Mouse (Mus musculus): ENCODE data around the gene Ncaph. TPM values are rescaled to one million over a fixed set of nuclear protein-coding genes. Genes with fewer than 3 reads are reported as not detected.

Gene Ncaph
- total and polyA plus RNA-seq, 3 experiments = 37.5 to 49.4 TPM; not detected in 1

- peak; percentile 30 for DNase-seq (ENCODE audit: low read depth, low spot score)
- TF ChIP-seq GATA1 (IDR thresholded peaks at IDR 0.05; ENCODE audit: low read depth, low read length) (peak; percentile 32; the same call in 1 of the 2 replicates), RAD21 (IDR thresholded peaks at IDR 0.05; ENCODE audit: low read depth, low read length) (no peak)
- H3K36me3 ChIP-seq (ENCODE audit: control insufficient read depth in 1 of 2, insufficient read depth in 2 of 2, low read length in 2 of 2) = peaks cover 0 to 8% of the 10 kb centered on the region in 2 experiments; a peak in 2 of 4 replicates
- H3K27ac ChIP-seq (ENCODE audit: control insufficient read depth, low read depth, low read length) = no peak overlapping the region
- peak overlapping the region; percentile 58 to 63 for H3K4me3 ChIP-seq (ENCODE audit: control insufficient read depth in 1 of 2, insufficient read depth in 1 of 2, low read depth in 2 of 2, low read length in 2 of 2)
- H3K9me3 ChIP-seq (replicated peaks; ENCODE audit: insufficient read depth, low read length) = no peaks in the 10 kb centered on the region
- no peaks in the 10 kb centered on the region; the same call in 1 of the 2 replicates for H3K79me2 ChIP-seq (ENCODE audit: control insufficient read depth, insufficient read depth, low read length, poor library complexity)
- H3K9ac ChIP-seq (ENCODE audit: control insufficient read depth, low read depth, low read length, poor library complexity, severe bottlenecking) = peak overlapping the region; percentile 71
- H3K4me1 ChIP-seq (ENCODE audit: control insufficient read depth in 1 of 2, insufficient read depth in 2 of 2, low read length in 2 of 2) = peaks cover 0 to 7% of the 10 kb centered on the region in 2 experiments; a peak in 2 of 4 replicates
- no peaks in the 10 kb centered on the region for H3K27me3 ChIP-seq (ENCODE audit: control insufficient read depth in 1 of 2, insufficient read depth in 2 of 2, low read length in 2 of 2)
These were observed 62.9 kb downstream of the Ncaph start for GRCm38 (mm10) chr2:127070879-127071278.

- no peaks in the 10 kb centered on the region; the same call in 1 of the 2 replicates for H3K79me2 ChIP-seq (ENCODE audit: control insufficient read depth, insufficient read depth, low read length, poor library complexity)
- peaks cover 0 to 8% of the 10 kb centered on the region in 2 experiments; a peak in 2 of 4 replicates for H3K36me3 ChIP-seq (ENCODE audit: control insufficient read depth in 1 of 2, insufficient read depth in 2 of 2, low read length in 2 of 2)
- no peaks in the 10 kb centered on the region for H3K27me3 ChIP-seq (ENCODE audit: control insufficient read depth in 1 of 2, insufficient read depth in 2 of 2, low read length in 2 of 2)
- peak within 1 kb of the TSS; percentile 76 for H3K27ac ChIP-seq (ENCODE audit: control insufficient read depth, low read depth, low read length)
- H3K4me3 ChIP-seq (ENCODE audit: control insufficient read depth in 1 of 2, insufficient read depth in 1 of 2, low read depth in 2 of 2, low read length in 2 of 2) = peak within 1 kb of the TSS; percentile 58 to 72
- peak; percentile 97 for DNase-seq (ENCODE audit: low read depth, low spot score)
- no peaks in the 10 kb centered on the region for H3K9me3 ChIP-seq (replicated peaks; ENCODE audit: insufficient read depth, low read length)
- H3K9ac ChIP-seq (ENCODE audit: control insufficient read depth, low read depth, low read length, poor library complexity, severe bottlenecking) = peak within 1 kb of the TSS; percentile 79
- peaks cover 0 to 7% of the 10 kb centered on the region in 2 experiments; a peak in 2 of 4 replicates for H3K4me1 ChIP-seq (ENCODE audit: control insufficient read depth in 1 of 2, insufficient read depth in 2 of 2, low read length in 2 of 2)
- no peak for TF ChIP-seq POLR2AphosphoS5 (IDR thresholded peaks at IDR 0.05; ENCODE audit: borderline replicate concordance, low read depth, low read length)
- TF ChIP-seq MAX (IDR thresholded peaks at IDR 0.05; ENCODE audit: low read length) = peak; percentile 62
- peak; percentile 42 for TF ChIP-seq TCF12 (IDR thresholded peaks at IDR 0.05; ENCODE audit: low read depth, low read length)
- TF ChIP-seq KAT2A (conservative IDR thresholded peaks at IDR 0.05; ENCODE audit: low read depth, low read length) = no peak
- TF ChIP-seq NELFE (IDR thresholded peaks at IDR 0.05; ENCODE audit: low read depth, low read length) = peak; percentile 71
- TF ChIP-seq CTCF (IDR thresholded peaks at IDR 0.05 in 2 of 3, conservative IDR thresholded peaks at IDR 0.05 in 1 of 3; ENCODE audit: control insufficient read depth in 1 of 3, insufficient read depth in 1 of 3, low read depth in 2 of 3, low read length in 3 of 3, poor library complexity in 1 of 3, severe bottlenecking in 1 of 3) = no peak
- no peak for TF ChIP-seq MEF2A (IDR thresholded peaks at IDR 0.05; ENCODE audit: extremely low read depth, insufficient replicate concordance, low read depth, low read length, poor library complexity, severe bottlenecking)
- TF ChIP-seq CHD1 (IDR thresholded peaks at IDR 0.05; ENCODE audit: low read depth, low read length) = 0 out of 2 replicates have a peak, but pooled peaks have one; percentile 55
- TF ChIP-seq E2F4 (IDR thresholded peaks at IDR 0.05; ENCODE audit: borderline replicate concordance, low read depth, low read length) = peak; percentile 65; the same call in 1 of the 2 replicates
- TF ChIP-seq ZMIZ1 (IDR thresholded peaks at IDR 0.05; ENCODE audit: low read depth, low read length) = peak; percentile 79; the same call in 1 of the 2 replicates
- peak; percentile 66 to 71 for TF ChIP-seq POLR2A (IDR thresholded peaks at IDR 0.05; ENCODE audit: control insufficient read depth in 1 of 2, insufficient read depth in 1 of 2, low read depth in 1 of 2, low read length in 2 of 2, poor library complexity in 1 of 2)
- TF ChIP-seq MYC (IDR thresholded peaks at IDR 0.05; ENCODE audit: low read depth, low read length) = no peak
- peak; percentile 70 for TF ChIP-seq ZNF384 (IDR thresholded peaks at IDR 0.05; ENCODE audit: low read depth, low read length)
- TF ChIP-seq SMC3 (IDR thresholded peaks at IDR 0.05; ENCODE audit: low read depth, low read length) = no peak
- no peak for TF ChIP-seq UBTF (IDR thresholded peaks at IDR 0.05; ENCODE audit: borderline replicate concordance, insufficient read depth, low read depth, low read length)
- TF ChIP-seq MAZ (IDR thresholded peaks at IDR 0.05; ENCODE audit: low read depth, low read length) = peak; percentile 71
- TF ChIP-seq RAD21 (IDR thresholded peaks at IDR 0.05; ENCODE audit: low read depth, low read length) = no peak
- TF ChIP-seq POLR2AphosphoS2 (IDR thresholded peaks at IDR 0.05; ENCODE audit: low read length) = peak; percentile 95
- 0 out of 2 replicates have a peak, but pooled peaks have one; percentile 24 for TF ChIP-seq USF1 (IDR thresholded peaks at IDR 0.05; ENCODE audit: low read depth, low read length)
- TF ChIP-seq MAFK (IDR thresholded peaks at IDR 0.05; ENCODE audit: borderline replicate concordance, low read depth, low read length) = 0 out of 2 replicates have a peak, but pooled peaks have one; percentile 9
- peak; percentile 72 for TF ChIP-seq HCFC1 (IDR thresholded peaks at IDR 0.05; ENCODE audit: low read depth, low read length)
- TF ChIP-seq RCOR1 (IDR thresholded peaks at IDR 0.05; ENCODE audit: low read depth, low read length) = no peak
- peak; percentile 79 for TF ChIP-seq SIN3A (IDR thresholded peaks at IDR 0.05; ENCODE audit: low read length)
- 0 out of 2 replicates have a peak, but pooled peaks have one; percentile 57 for TF ChIP-seq MXI1 (IDR thresholded peaks at IDR 0.05; ENCODE audit: low read depth, low read length)
- TF ChIP-seq JUND (IDR thresholded peaks at IDR 0.05; ENCODE audit: low read depth, low read length) = no peak
- no peak for TF ChIP-seq TAL1 (IDR thresholded peaks at IDR 0.05; ENCODE audit: low read length)
- TF ChIP-seq EP300 (IDR thresholded peaks at IDR 0.05; ENCODE audit: low read depth in 1 of 2, low read length in 2 of 2) = 0 out of 4 replicates have a peak, but pooled peaks of 1 of the 2 experiments have one; percentile 8
- TF ChIP-seq GABPA (IDR thresholded peaks at IDR 0.05; ENCODE audit: low read depth, low read length) = no peak
- TF ChIP-seq BHLHE40 (IDR thresholded peaks at IDR 0.05; ENCODE audit: borderline replicate concordance, low read depth, low read length) = no peak; the same call in 1 of the 2 replicates
- no peak for TF ChIP-seq GATA1 (IDR thresholded peaks at IDR 0.05; ENCODE audit: low read depth, low read length)
These were observed 63.3 kb downstream of the Ncaph start, which contains the start of gene Blvra for GRCm38 (mm10) chr2:127070435-127070841. TSS of gene Blvra (plus strand) at chr2:127070665.

All from MEL (cell line).